Mouse (Mus musculus) midbrain, embryonic 13.5 days (tissue): ENCODE results near the gene Slco1c1. TPM values are rescaled to one million over a fixed set of nuclear protein-coding genes. Genes with fewer than 3 reads are reported as not detected.
"Not testable (repeated sequence)": the region's sequence is repeated elsewhere in the genome, so short reads cannot be mapped to it uniquely, and the experiment has no call there.

ENCODE experiments used
- ATAC-seq: fragments of 200-750 bp; cut with Nextera tagmentation; 2 replicates; pipeline ENCODE4 v1.8.0; 2017; ENCODE audit warnings: mild to moderate bottlenecking, moderate TSS enrichment, moderate library complexity
- H3K27ac ChIP-seq: fragments of 300-500 bp; sonication (generic); 2 replicates; pipeline ENCODE4 v1.5.1; 2015; ENCODE audit warnings: inconsistent platforms, mild to moderate bottlenecking, moderate library complexity
- H3K27me3 ChIP-seq: fragments of 300-500 bp; sonication (generic); 2 replicates; pipeline ENCODE4 v1.6.1; 2015; ENCODE audit warnings: mild to moderate bottlenecking, inconsistent platforms
- H3K36me3 ChIP-seq: fragments of 300-500 bp; sonication (generic); 2 replicates; pipeline ENCODE4 v1.6.1; 2015; ENCODE audit warnings: mild to moderate bottlenecking, inconsistent platforms
- H3K4me1 ChIP-seq: fragments of 300-500 bp; sonication (generic); replicated peaks from 2 replicates; pipeline ENCODE4 v1.6.1; 2015; ENCODE audit warnings: inconsistent platforms
- H3K4me2 ChIP-seq: fragments of 300-500 bp; sonication (generic); replicated peaks from 2 replicates; pipeline ENCODE4 v1.6.1; 2015; ENCODE audit warnings: moderate library complexity, mild to moderate bottlenecking, inconsistent platforms
- H3K4me3 ChIP-seq: fragments of 300-500 bp; sonication (generic); replicated peaks from 2 replicates; pipeline ENCODE4 v1.5.1; 2015; ENCODE audit warnings: mild to moderate bottlenecking, inconsistent platforms
- H3K9ac ChIP-seq: fragments of 300-500 bp; sonication (generic); replicated peaks from 2 replicates; pipeline ENCODE4 v1.6.1; 2015; ENCODE audit warnings: mild to moderate bottlenecking, inconsistent platforms
- H3K9me3 ChIP-seq: fragments of 300-500 bp; sonication (generic); 2 replicates; pipeline ENCODE4 v1.6.1; 2016; ENCODE audit warnings: mild to moderate bottlenecking, inconsistent platforms
- WGBS: fragments of 180-500 bp; shearing (Covaris S2); methylation state at CpG from one replicate; pipeline ENCODE4 v1.1.7; 2015; 5-methylcytosine and 5-hydroxymethylcytosine counted together
- polyA plus RNA-seq: library from polyadenylated mRNA; unstranded; fragments of >200 nt; fragmentation: Nextera tagmentation; extraction: Ambion mirVana; gene quantifications from 2 replicates; pipeline ENCODE4 v1.2.1, GENCODE M21; 2015

Gene Slco1c1
- polyA plus RNA-seq, 1 experiment from 2014 or later = 6.9 TPM

GRCm38 (mm10) chr6:141530865-141531264, 6.7 kb downstream of the Slco1c1 start:
- Histone ChIP-seq H3K27ac (no peak overlapping the region), H3K9ac (no peak overlapping the region), H3K27me3 (no peaks in the 10 kb centered on the region), H3K4me2 (no peak overlapping the region), H3K4me1 (0 out of 2 replicates have a peak, but pooled peaks cover under 1% of the 10 kb centered on the region), H3K4me3 (no peak overlapping the region), H3K9me3 (no peaks in the 10 kb centered on the region), H3K36me3 (no peaks in the 10 kb centered on the region)
- no peak for ATAC-seq
- 84% methylated on average over 6 of the region's 6 CpGs for WGBS

- H3K4me3 ChIP-seq = no peak overlapping the region
- 90% methylated on average over 3 of the region's 3 CpGs for WGBS
- H3K27ac ChIP-seq = no peak overlapping the region
- H3K4me1 ChIP-seq = no peaks in the 10 kb centered on the region
- H3K4me2 ChIP-seq = no peak overlapping the region
- no peaks in the 10 kb centered on the region for H3K27me3 ChIP-seq
- no peak for ATAC-seq
- no peaks in the 10 kb centered on the region for H3K9me3 ChIP-seq
- no peaks in the 10 kb centered on the region for H3K36me3 ChIP-seq
- no peak overlapping the region for H3K9ac ChIP-seq
These were observed 13.1 kb downstream of the Slco1c1 start for GRCm38 (mm10) chr6:141537298-141537697.

- H3K4me3 ChIP-seq = no peak overlapping the region
- whole genome bisulfite sequencing = 91% methylated on average over 1 of the region's 1 CpGs
- H3K4me1 ChIP-seq = 0 out of 2 replicates have a peak, but pooled peaks cover 5% of the 10 kb centered on the region
These were observed 17.0 kb downstream of the Slco1c1 start for GRCm38 (mm10) chr6:141541136-141541535.

GRCm38 (mm10) chr6:141543344-141543743, 19.2 kb downstream of the Slco1c1 start:
- WGBS = 91% methylated on average over 7 of the region's 7 CpGs
- no peak overlapping the region for H3K4me3 ChIP-seq

More at GRCm38 (mm10) chr6:141541136-141541535, 17.0 kb downstream of the Slco1c1 start:
- Histone ChIP-seq H3K27ac (no peak overlapping the region), H3K27me3 (no peaks in the 10 kb centered on the region), H3K4me2 (no peak overlapping the region), H3K9ac (no peak overlapping the region), H3K36me3 (no peaks in the 10 kb centered on the region), H3K9me3 (no peaks in the 10 kb centered on the region)
- no peak for ATAC-seq

GRCm38 (mm10) chr6:141558118-141558517, 34.0 kb downstream of the Slco1c1 start:
- no peaks in the 10 kb centered on the region for H3K9me3 ChIP-seq
- H3K36me3 ChIP-seq = no peaks in the 10 kb centered on the region
- no peak overlapping the region for H3K9ac ChIP-seq
- H3K27me3 ChIP-seq = no peaks in the 10 kb centered on the region
- 94% methylated on average over 1 of the region's 1 CpGs for WGBS
- no peaks in the 10 kb centered on the region for H3K4me1 ChIP-seq
- ATAC-seq = no peak
- no peak overlapping the region for H3K4me3 ChIP-seq
- H3K4me2 ChIP-seq = no peak overlapping the region
- no peak overlapping the region for H3K27ac ChIP-seq

More at GRCm38 (mm10) chr6:141543344-141543743, 19.2 kb downstream of the Slco1c1 start:
- Histone ChIP-seq H3K9ac (no peak overlapping the region), H3K27ac (no peak overlapping the region), H3K27me3 (no peaks in the 10 kb centered on the region), H3K9me3 (no peaks in the 10 kb centered on the region), H3K4me1 (0 out of 2 replicates have a peak, but pooled peaks cover 5% of the 10 kb centered on the region), H3K4me2 (no peak overlapping the region), H3K36me3 (no peaks in the 10 kb centered on the region)
- ATAC-seq = no peak

- no peak for ATAC-seq
- H3K4me2 ChIP-seq = no peak overlapping the region
- H3K4me3 ChIP-seq = no peak overlapping the region
- H3K27ac ChIP-seq = no peak overlapping the region
- no peaks in the 10 kb centered on the region for H3K36me3 ChIP-seq
- peaks cover 13% of the 10 kb centered on the region for H3K4me1 ChIP-seq
- 93% methylated on average over 2 of the region's 2 CpGs for WGBS
- no peaks in the 10 kb centered on the region for H3K9me3 ChIP-seq
- no peaks in the 10 kb centered on the region; the same call in 1 of the 2 replicates for H3K27me3 ChIP-seq
- H3K9ac ChIP-seq = no peak overlapping the region
These were observed 43.2 kb downstream of the Slco1c1 start for GRCm38 (mm10) chr6:141567366-141567765.

- no peak overlapping the region for H3K9ac ChIP-seq
- peak; percentile 84 for ATAC-seq
- 34% methylated on average over 10 of the region's 10 CpGs for WGBS
- no peak overlapping the region for H3K27ac ChIP-seq
- no peaks in the 10 kb centered on the region for H3K9me3 ChIP-seq
- H3K4me3 ChIP-seq = no peak overlapping the region
- H3K36me3 ChIP-seq = no peaks in the 10 kb centered on the region
- H3K4me2 ChIP-seq = peak overlapping the region; percentile 25
- no peaks in the 10 kb centered on the region; the same call in 1 of the 2 replicates for H3K27me3 ChIP-seq
- H3K4me1 ChIP-seq = peaks cover 13% of the 10 kb centered on the region
These were observed 43.8 kb downstream of the Slco1c1 start for GRCm38 (mm10) chr6:141567852-141568558.

- H3K27ac ChIP-seq = no peak overlapping the region
- peak; percentile 91 for ATAC-seq
- no peak overlapping the region for H3K4me3 ChIP-seq
- no peaks in the 10 kb centered on the region for H3K9me3 ChIP-seq
- 28% methylated on average over 3 of the region's 3 CpGs for WGBS
- peak overlapping the region; percentile 25; the same call in 1 of the 2 replicates for H3K4me2 ChIP-seq
- no peaks in the 10 kb centered on the region for H3K36me3 ChIP-seq
- H3K27me3 ChIP-seq = no peaks in the 10 kb centered on the region; the same call in 1 of the 2 replicates
- H3K4me1 ChIP-seq = peaks cover 13% of the 10 kb centered on the region
- no peak overlapping the region for H3K9ac ChIP-seq
These were observed 44.4 kb downstream of the Slco1c1 start for GRCm38 (mm10) chr6:141568559-141568946.

- Histone ChIP-seq H3K9ac (no peak overlapping the region), H3K4me3 (no peak overlapping the region), H3K36me3 (no peaks in the 10 kb centered on the region), H3K27me3 (no peaks in the 10 kb centered on the region), H3K4me1 (no peaks in the 10 kb centered on the region), H3K9me3 (no peaks in the 10 kb centered on the region), H3K27ac (no peak overlapping the region), H3K4me2 (no peak overlapping the region)
- WGBS = 48% methylated on average over 3 of the region's 3 CpGs
- ATAC-seq = peak; percentile 66; the same call in 1 of the 2 replicates
These were observed 52.6 kb downstream of the Slco1c1 start for GRCm38 (mm10) chr6:141576646-141577200.

- no peak for ATAC-seq
- Histone ChIP-seq H3K27ac (no peak overlapping the region), H3K36me3 (no peaks in the 10 kb centered on the region), H3K27me3 (no peaks in the 10 kb centered on the region), H3K9ac (no peak overlapping the region), H3K4me1 (no peaks in the 10 kb centered on the region), H3K4me2 (no peak overlapping the region), H3K9me3 (no peaks in the 10 kb centered on the region), H3K4me3 (no peak overlapping the region)
- WGBS = 97% methylated on average over 1 of the region's 1 CpGs
These were observed 60.7 kb downstream of the Slco1c1 start for GRCm38 (mm10) chr6:141584791-141585403.

- Histone ChIP-seq H3K4me3 (no peak overlapping the region), H3K27me3 (no peaks in the 10 kb centered on the region), H3K9ac (no peak overlapping the region), H3K9me3 (no peaks in the 10 kb centered on the region), H3K36me3 (no peaks in the 10 kb centered on the region), H3K4me2 (no peak overlapping the region), H3K27ac (no peak overlapping the region), H3K4me1 (no peaks in the 10 kb centered on the region)
- ATAC-seq = no peak
- 56% methylated on average over 1 of the region's 1 CpGs for WGBS
These were observed 65.8 kb downstream of the Slco1c1 start for GRCm38 (mm10) chr6:141590002-141590401.

- not testable (repeated sequence) for ATAC-seq, H3K27ac ChIP-seq, H3K4me1 ChIP-seq, H3K9ac ChIP-seq, H3K9me3 ChIP-seq, H3K27me3 ChIP-seq, H3K4me3 ChIP-seq, H3K36me3 ChIP-seq, H3K4me2 ChIP-seq
- 54% methylated on average over 4 of the region's 4 CpGs for WGBS
These were observed 66.5 kb downstream of the Slco1c1 start for GRCm38 (mm10) chr6:141590598-141591200.
